ENCODE assay signal across 11 mouse cellular contexts in genomic region chr17:14230698-14231430, GRCm38 (mm10). TPM values are rescaled to one million over a fixed set of nuclear protein-coding genes. Genes with fewer than 3 reads are reported as not detected.
DNase-seq lines count a peak whose midpoint lies in the region; ATAC-seq lines count a peak whose summit lies in the region.
"Had no signal": no experiment of that assay in that cellular context is flagged by ENCODE, and none has a peak within 500 bp of the region (broad histone marks: within the 10 kb centered on the region; RNA-seq: fewer than 3 reads in every experiment).

No protein-coding gene starts in this region.

- peaks cover 55% of the 10 kb centered on the region for H3K27me3 ChIP-seq in kidney, embryonic 15.5 days
- peaks cover 18% of the 10 kb centered on the region for H3K27me3 ChIP-seq in embryonic facial prominence, embryonic 13.5 days
- peaks cover 5% of the 10 kb centered on the region for H3K27me3 ChIP-seq in limb, embryonic 13.5 days

- WGBS in kidney, embryonic 15.5 days: 12% methylated on average over 13 of the region's 13 CpGs
- 10% methylated on average over 13 of the region's 13 CpGs for WGBS in embryonic facial prominence, embryonic 13.5 days
- WGBS in limb, embryonic 13.5 days: 9% methylated on average over 13 of the region's 13 CpGs

- DNase-seq in kidney, adult 11 months: no peak
- peak; percentile 68 for DNase-seq in embryo, embryonic 10 days (ENCODE audit: low spot score)
- DNase-seq in adrenal gland, adult (ENCODE audit: inconsistent age in 2 of 2, low spot score in 1 of 2): no peak
- no peak for DNase-seq in spleen, adult 12 weeks (ENCODE audit: low spot score)
- DNase-seq: cerebellum, postnatal 36 days; lung, adult 18-20 months had no signal

- H3K4me3 ChIP-seq in kidney, embryonic 15.5 days (replicated peaks): no peak overlapping the region
- no peak overlapping the region for H3K4me3 ChIP-seq in embryonic facial prominence, embryonic 13.5 days
- no peak overlapping the region for H3K4me3 ChIP-seq in limb, embryonic 13.5 days

- peak overlapping the region; percentile 51 for H3K27ac ChIP-seq in kidney, embryonic 15.5 days
- peak overlapping the region; percentile 28 for H3K27ac ChIP-seq in embryonic facial prominence, embryonic 13.5 days
- peak overlapping the region; percentile 33; the same call in 1 of the 2 replicates for H3K27ac ChIP-seq in limb, embryonic 13.5 days

- ATAC-seq in kidney, embryonic 15.5 days (replicated peaks; ENCODE audit: low FRiP score): peak; percentile 70
- ATAC-seq in embryonic facial prominence, embryonic 13.5 days (ENCODE audit: insufficient number of reproducible peaks, insufficient read depth, low FRiP score, low TSS enrichment, low read depth): no peak
- peak; percentile 65 for ATAC-seq in limb, embryonic 13.5 days (ENCODE audit: low FRiP score, low read depth)
- no peak for ATAC-seq in megakaryocyte progenitor cell, adult 5-6 weeks (replicated peaks; ENCODE audit: poor library complexity)

- no peaks in the 10 kb centered on the region for H3K9me3 ChIP-seq in kidney, embryonic 15.5 days (replicated peaks)
- no peaks in the 10 kb centered on the region for H3K9me3 ChIP-seq in embryonic facial prominence, embryonic 13.5 days
- no peaks in the 10 kb centered on the region for H3K9me3 ChIP-seq in limb, embryonic 13.5 days

- H3K4me1 ChIP-seq in kidney, embryonic 15.5 days: peaks cover 19% of the 10 kb centered on the region
- H3K4me1 ChIP-seq in embryonic facial prominence, embryonic 13.5 days: peaks cover 42% of the 10 kb centered on the region
- peaks cover 55% of the 10 kb centered on the region for H3K4me1 ChIP-seq in limb, embryonic 13.5 days

- 0 out of 2 replicates have a peak overlapping the region, but pooled peaks have one; percentile 1 for H3K4me2 ChIP-seq in kidney, embryonic 15.5 days
- peak overlapping the region; percentile 18; the same call in 1 of the 2 replicates for H3K4me2 ChIP-seq in embryonic facial prominence, embryonic 13.5 days
- H3K4me2 ChIP-seq in limb, embryonic 13.5 days (replicated peaks): peak overlapping the region; percentile 14

- no peaks in the 10 kb centered on the region for H3K36me3 ChIP-seq in kidney, embryonic 15.5 days
- H3K36me3 ChIP-seq in embryonic facial prominence, embryonic 13.5 days: no peaks in the 10 kb centered on the region
- H3K36me3 ChIP-seq in limb, embryonic 13.5 days: no peaks in the 10 kb centered on the region

- no peak overlapping the region for H3K9ac ChIP-seq in kidney, embryonic 15.5 days
- H3K9ac ChIP-seq in embryonic facial prominence, embryonic 13.5 days: no peak overlapping the region
- 0 out of 2 replicates have a peak overlapping the region, but pooled peaks have one; percentile 25 for H3K9ac ChIP-seq in limb, embryonic 13.5 days

RNA-seq across cellular contexts. Expression of gene Dact2, which starts 26.8 kb away (rescaled TPM):
- polyA plus RNA-seq in kidney, embryonic 15.5 days (2015; fragmentation: Nextera tagmentation; extraction: Ambion mirVana): 11.8 and 12.9 TPM in 2 replicates
- 2.5 and 3.1 TPM in 2 replicates for polyA plus RNA-seq in embryonic facial prominence, embryonic 13.5 days (2015; fragmentation: Nextera tagmentation; extraction: Ambion mirVana)
- 0.70 and 1.0 TPM in 2 replicates for polyA plus RNA-seq in limb, embryonic 13.5 days (2015; fragmentation: Nextera tagmentation; extraction: Ambion mirVana)
- not detected in 2 replicates for total RNA-seq in megakaryocyte progenitor cell, adult 5-6 weeks (2015)
- total RNA-seq in megakaryocyte progenitor cell, adult 5-6 weeks (2017): not detected in 2 replicates
- total RNA-seq: CH12.LX had no signal

RNA-seq across cellular contexts. Expression of gene Smoc2, which starts 48.4 kb away (rescaled TPM):
- 73.9 and 89.7 TPM in 2 replicates for polyA plus RNA-seq in kidney, embryonic 15.5 days (2015; fragmentation: Nextera tagmentation; extraction: Ambion mirVana)
- 122 and 178 TPM in 2 replicates for polyA plus RNA-seq in embryonic facial prominence, embryonic 13.5 days (2015; fragmentation: Nextera tagmentation; extraction: Ambion mirVana)
- polyA plus RNA-seq in limb, embryonic 13.5 days (2015; fragmentation: Nextera tagmentation; extraction: Ambion mirVana): 153 and 169 TPM in 2 replicates
- not detected in 2 replicates for total RNA-seq in megakaryocyte progenitor cell, adult 5-6 weeks (2015)
- total RNA-seq in megakaryocyte progenitor cell, adult 5-6 weeks (2017): not detected in 2 replicates

Comparison
In these comparisons a context has a peak if more than half of its experiments do, and no peak if none do; other contexts are left out.
1. ATAC-seq: peak in kidney, embryonic 15.5 days (single experiment) and limb, embryonic 13.5 days (single experiment); none in embryonic facial prominence, embryonic 13.5 days (single experiment) and megakaryocyte progenitor cell, adult 5-6 weeks (single experiment).
2. Peak in every context shown above with its lines, with median percentiles within 50 percentile points of each other: H3K27ac ChIP-seq and H3K4me2 ChIP-seq.